Mouse (Mus musculus) adrenal gland, adult 2 months (tissue): ENCODE results near the gene Ajm1. TPM values are rescaled to one million over a fixed set of nuclear protein-coding genes. Genes with fewer than 3 reads are reported as not detected.

ENCODE experiments used
- DNase-seq: peaks from one replicate; pipeline ENCODE4 v3.0.0; 2021
- long read RNA-seq: library from polyadenylated mRNA; stranded (forward); transcript quantifications from one replicate; pipeline ENCODE4 v2.0.0, GENCODE M21; 2021
- polyA plus RNA-seq: library from polyadenylated mRNA; depleted of rRNA; stranded (reverse); fragments of >200 nt; gene quantifications from 2 replicates; pipeline ENCODE4 v1.2.3, GENCODE M21; 2012; rRNA removed
- total RNA-seq, 2 experiments: library from RNA; stranded (reverse); gene quantifications; 2 replicates each; pipeline ENCODE4 v1.2.3; 2021

Gene Ajm1
- 1 to 10 TPM; 1.4 to 2.1 TPM for total RNA-seq
- 10.5 and 13.5 TPM in 2 replicates for polyA plus RNA-seq
- long read RNA-seq, full-length matches to known transcripts = 1 of 2 reads
- long read RNA-seq, partial matches to known transcripts = 0 of 2 reads
- long read RNA-seq, other reads (novel, unspliced or antisense) = 1 of 2 reads

- peak; percentile 69 for DNase-seq
These were observed at the start of gene Ajm1 for GRCm38 (mm10) chr2:25581294-25581864. TSS of gene Ajm1 (minus strand) at chr2:25581757.

GRCm38 (mm10) chr2:25628738-25629137 lies 47.2 kb upstream of the Ajm1 start:
- peak; percentile 60 for DNase-seq

- no peak for DNase-seq
These were observed 46.3 kb upstream of the Ajm1 start, which contains the start of gene Fcna for GRCm38 (mm10) chr2:25627811-25628210. TSS of gene Fcna (minus strand) at chr2:25628030.

- no peak for DNase-seq
These were observed 44.4 kb upstream of the Ajm1 start for GRCm38 (mm10) chr2:25625986-25626385.

- DNase-seq = peak; percentile 97
These were observed 40.0 kb upstream of the Ajm1 start, which contains the start of gene Tmem141 for GRCm38 (mm10) chr2:25621229-25622200. TSS of gene Tmem141 (minus strand) at chr2:25622005.

- DNase-seq = no peak
These were observed 39.3 kb upstream of the Ajm1 start for GRCm38 (mm10) chr2:25620852-25621228.

GRCm38 (mm10) chr2:25620386-25620785 lies 38.8 kb upstream of the Ajm1 start:
- no peak for DNase-seq

GRCm38 (mm10) chr2:25617578-25617977 lies 36.0 kb upstream of the Ajm1 start, which contains the start of gene Ccdc183:
TSS of gene Ccdc183 (minus strand) at chr2:25617678.
- no peak for DNase-seq

- DNase-seq = no peak
These were observed 34.8 kb upstream of the Ajm1 start for GRCm38 (mm10) chr2:25616398-25616797.

- DNase-seq = no peak
These were observed 27.1 kb upstream of the Ajm1 start for GRCm38 (mm10) chr2:25608671-25609070.

GRCm38 (mm10) chr2:25607761-25608622 lies 26.4 kb upstream of the Ajm1 start, which contains the start of gene Rabl6:
TSS of gene Rabl6 (minus strand) at chr2:25608521.
- peak; percentile 93 for DNase-seq

GRCm38 (mm10) chr2:25602526-25602925 lies 21.0 kb upstream of the Ajm1 start:
- DNase-seq = no peak

GRCm38 (mm10) chr2:25600037-25600436 lies 18.5 kb upstream of the Ajm1 start:
- no peak for DNase-seq

GRCm38 (mm10) chr2:25598749-25599148 lies 17.2 kb upstream of the Ajm1 start:
- DNase-seq = peak; percentile 59

GRCm38 (mm10) chr2:25596765-25597510 lies 15.4 kb upstream of the Ajm1 start:
- no peak for DNase-seq

GRCm38 (mm10) chr2:25591863-25592262 lies 10.3 kb upstream of the Ajm1 start:
- no peak for DNase-seq

GRCm38 (mm10) chr2:25588227-25588907 lies 6.8 kb upstream of the Ajm1 start:
- no peak for DNase-seq

- DNase-seq = no peak
These were observed 5.7 kb upstream of the Ajm1 start for GRCm38 (mm10) chr2:25587290-25587689.

GRCm38 (mm10) chr2:25585601-25586000 lies 4.0 kb upstream of the Ajm1 start:
- no peak for DNase-seq

GRCm38 (mm10) chr2:25584856-25585255 lies 3.3 kb upstream of the Ajm1 start:
- no peak for DNase-seq
